25 mouse cellular contexts compared by ENCODE assay signal in the genomic region with DNA sequence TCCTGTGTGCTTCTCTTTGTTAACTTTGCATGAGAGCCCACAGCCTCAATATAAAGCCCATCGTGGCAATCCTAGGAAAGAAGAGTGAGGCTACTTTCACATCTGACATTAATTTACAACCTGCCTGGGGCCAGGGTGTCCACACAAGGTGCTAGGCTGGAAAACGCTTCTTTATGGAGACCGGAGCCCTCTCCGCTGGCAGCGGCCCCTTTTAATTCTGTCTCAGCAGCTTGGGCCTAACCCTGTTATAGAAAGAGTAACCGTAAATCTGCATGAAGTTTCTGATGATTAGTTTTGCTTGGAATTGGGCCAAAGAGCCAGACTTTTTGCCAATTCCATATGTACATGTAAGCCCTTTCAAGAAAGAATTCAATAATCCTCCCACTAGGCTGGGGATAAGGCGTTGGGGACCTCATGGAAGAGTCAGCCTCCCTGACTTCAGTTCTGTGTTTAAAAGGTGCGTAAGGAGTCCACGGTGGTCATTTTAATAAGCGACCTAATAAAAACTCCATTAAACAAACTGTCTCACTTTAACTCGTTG.
DNase-seq lines count a peak whose midpoint lies in the region; ATAC-seq lines count a peak whose summit lies in the region.
"Had no signal": no experiment of that assay in that cellular context is flagged by ENCODE, and none has a peak within 500 bp of the region (broad histone marks: within the 10 kb centered on the region; RNA-seq: fewer than 3 reads in every experiment).

No protein-coding gene starts in this region.

- no peak overlapping the region for H3K9ac ChIP-seq in forebrain, embryonic 12.5 days
- H3K9ac ChIP-seq in forebrain, embryonic 13.5 days: no peak overlapping the region
- no peak overlapping the region for H3K9ac ChIP-seq in embryonic facial prominence, embryonic 12.5 days
- no peak overlapping the region for H3K9ac ChIP-seq in embryonic facial prominence, embryonic 14.5 days (ENCODE audit: low read depth, low read length)
- no peak overlapping the region for H3K9ac ChIP-seq in limb, embryonic 13.5 days
- H3K9ac ChIP-seq: heart, embryonic 15.5 days; liver, embryonic 14.5 days; lung, embryonic 15.5 days; neural tube, embryonic 13.5 days had no signal

- 78% methylated on average over 11 of the region's 11 CpGs for WGBS in forebrain, embryonic 12.5 days
- 76% methylated on average over 11 of the region's 11 CpGs for WGBS in forebrain, embryonic 13.5 days
- WGBS in embryonic facial prominence, embryonic 12.5 days: 47% methylated on average over 11 of the region's 11 CpGs
- 35% methylated on average over 11 of the region's 11 CpGs for WGBS in embryonic facial prominence, embryonic 14.5 days
- WGBS in limb, embryonic 13.5 days: 13% methylated on average over 11 of the region's 11 CpGs

- H3K9me3 ChIP-seq in forebrain, embryonic 12.5 days: 0 out of 2 replicates have a peak, but pooled peaks cover under 1% of the 10 kb centered on the region
- no peaks in the 10 kb centered on the region for H3K9me3 ChIP-seq in forebrain, embryonic 13.5 days (replicated peaks)
- H3K9me3 ChIP-seq in embryonic facial prominence, embryonic 12.5 days: no peaks in the 10 kb centered on the region
- no peaks in the 10 kb centered on the region for H3K9me3 ChIP-seq in embryonic facial prominence, embryonic 14.5 days (ENCODE audit: control insufficient read depth, low read length)
- no peaks in the 10 kb centered on the region for H3K9me3 ChIP-seq in limb, embryonic 13.5 days
- H3K9me3 ChIP-seq: heart, embryonic 10.5 days; heart, embryonic 15.5 days; lung, embryonic 15.5 days; neural tube, embryonic 13.5 days had no signal

- no peak overlapping the region for H3K4me2 ChIP-seq in forebrain, embryonic 12.5 days
- H3K4me2 ChIP-seq in forebrain, embryonic 13.5 days: no peak overlapping the region
- H3K4me2 ChIP-seq in embryonic facial prominence, embryonic 12.5 days (replicated peaks): no peak overlapping the region
- H3K4me2 ChIP-seq in embryonic facial prominence, embryonic 14.5 days (ENCODE audit: low read depth, low read length): no peak overlapping the region
- no peak overlapping the region; the same call in 1 of the 2 replicates for H3K4me2 ChIP-seq in limb, embryonic 13.5 days (replicated peaks)
- H3K4me2 ChIP-seq: heart, embryonic 15.5 days; lung, embryonic 15.5 days; midbrain, embryonic 11.5 days; neural tube, embryonic 13.5 days had no signal

- H3K27ac ChIP-seq in forebrain, embryonic 12.5 days: peak overlapping the region; percentile 21; the same call in 1 of the 2 replicates
- no peak overlapping the region for H3K27ac ChIP-seq in forebrain, embryonic 13.5 days
- H3K27ac ChIP-seq in embryonic facial prominence, embryonic 12.5 days: no peak overlapping the region
- no peak overlapping the region for H3K27ac ChIP-seq in embryonic facial prominence, embryonic 14.5 days (replicated peaks; ENCODE audit: low read depth, low read length)
- H3K27ac ChIP-seq in limb, embryonic 13.5 days: peak overlapping the region; percentile 84
- H3K27ac ChIP-seq: heart, embryonic 10.5 days; heart, embryonic 15.5 days; liver, embryonic 14.5 days; lung, embryonic 15.5 days; neural tube, embryonic 13.5 days; stomach, postnatal 0 days had no signal

- H3K27me3 ChIP-seq in forebrain, embryonic 12.5 days: peaks cover 26% of the 10 kb centered on the region; the same call in 1 of the 2 replicates
- no peaks in the 10 kb centered on the region; the same call in 1 of the 2 replicates for H3K27me3 ChIP-seq in forebrain, embryonic 13.5 days
- H3K27me3 ChIP-seq in embryonic facial prominence, embryonic 12.5 days: no peaks in the 10 kb centered on the region
- no peaks in the 10 kb centered on the region for H3K27me3 ChIP-seq in embryonic facial prominence, embryonic 14.5 days (replicated peaks; ENCODE audit: control insufficient read depth, insufficient read depth, low read length)
- peaks cover 36% of the 10 kb centered on the region for H3K27me3 ChIP-seq in limb, embryonic 13.5 days
- H3K27me3 ChIP-seq: heart, embryonic 15.5 days; lung, embryonic 15.5 days; neural tube, embryonic 13.5 days had no signal

- H3K4me3 ChIP-seq in forebrain, embryonic 12.5 days (replicated peaks): no peak overlapping the region
- H3K4me3 ChIP-seq in forebrain, embryonic 13.5 days: no peak overlapping the region
- H3K4me3 ChIP-seq in embryonic facial prominence, embryonic 12.5 days: no peak overlapping the region
- no peak overlapping the region for H3K4me3 ChIP-seq in embryonic facial prominence, embryonic 14.5 days (ENCODE audit: low read depth, low read length)
- no peak overlapping the region for H3K4me3 ChIP-seq in limb, embryonic 13.5 days
- H3K4me3 ChIP-seq: heart, embryonic 10.5 days; heart, embryonic 15.5 days; lung, embryonic 15.5 days; neural tube, embryonic 13.5 days had no signal

- peaks cover 14% of the 10 kb centered on the region for H3K4me1 ChIP-seq in forebrain, embryonic 12.5 days
- H3K4me1 ChIP-seq in forebrain, embryonic 13.5 days: peaks cover 17% of the 10 kb centered on the region
- H3K4me1 ChIP-seq in embryonic facial prominence, embryonic 12.5 days: peaks cover 7% of the 10 kb centered on the region; the same call in 1 of the 2 replicates
- H3K4me1 ChIP-seq in embryonic facial prominence, embryonic 14.5 days (ENCODE audit: control insufficient read depth, insufficient read depth, low read length): peaks cover 8% of the 10 kb centered on the region; the same call in 1 of the 2 replicates
- peaks cover 59% of the 10 kb centered on the region for H3K4me1 ChIP-seq in limb, embryonic 13.5 days
- H3K4me1 ChIP-seq: heart, embryonic 10.5 days; heart, embryonic 15.5 days had no signal

- DNase-seq in embryonic facial prominence, embryonic 14.5 days (ENCODE audit: low spot score): peak; percentile 86
- DNase-seq in thymus, postnatal 14 days: no peak
- DNase-seq in cerebellum, postnatal 10 days: no peak
- DNase-seq in thymus, postnatal 25 days: no peak
- DNase-seq: adrenal gland, postnatal 25 days; B cell, adult 2 months; cerebellum, adult 18-20 months; cerebellum, postnatal 14 days; kidney, adult 9 months; kidney, postnatal 10 days; layer of hippocampus, adult 9-11 months; liver; right cerebral cortex, postnatal 4 days had no signal

- H3K36me3 ChIP-seq in forebrain, embryonic 12.5 days (replicated peaks): no peaks in the 10 kb centered on the region
- no peaks in the 10 kb centered on the region for H3K36me3 ChIP-seq in forebrain, embryonic 13.5 days (ENCODE audit: poor library complexity, severe bottlenecking)
- H3K36me3 ChIP-seq in embryonic facial prominence, embryonic 12.5 days: no peaks in the 10 kb centered on the region
- no peaks in the 10 kb centered on the region for H3K36me3 ChIP-seq in embryonic facial prominence, embryonic 14.5 days (ENCODE audit: control insufficient read depth, insufficient read depth, low read length)
- H3K36me3 ChIP-seq in limb, embryonic 13.5 days: no peaks in the 10 kb centered on the region
- H3K36me3 ChIP-seq: heart, embryonic 10.5 days; heart, embryonic 15.5 days; lung, embryonic 15.5 days; neural tube, embryonic 13.5 days had no signal

- ATAC-seq in forebrain, embryonic 12.5 days (ENCODE audit: low FRiP score): no peak
- ATAC-seq in forebrain, embryonic 13.5 days: no peak
- ATAC-seq in embryonic facial prominence, embryonic 12.5 days (ENCODE audit: insufficient number of reproducible peaks, insufficient read depth, low FRiP score, low TSS enrichment): peak; percentile 10; the same call in 1 of the 2 replicates
- ATAC-seq in embryonic facial prominence, embryonic 14.5 days (ENCODE audit: low read depth): no peak
- ATAC-seq in limb, embryonic 13.5 days (ENCODE audit: low FRiP score, low read depth): peak; percentile 80
- ATAC-seq: hindbrain, embryonic 16.5 days had no signal

Comparison
In these comparisons a context has a peak if more than half of its experiments do, and no peak if none do; other contexts are left out.
1. ATAC-seq: peak in embryonic facial prominence, embryonic 12.5 days (single experiment) and limb, embryonic 13.5 days (single experiment); none in forebrain, embryonic 12.5 days (single experiment), forebrain, embryonic 13.5 days (single experiment) and embryonic facial prominence, embryonic 14.5 days (single experiment).
2. H3K27ac ChIP-seq: peak in forebrain, embryonic 12.5 days (single experiment) and limb, embryonic 13.5 days (single experiment); none in forebrain, embryonic 13.5 days (single experiment), embryonic facial prominence, embryonic 12.5 days (single experiment) and embryonic facial prominence, embryonic 14.5 days (single experiment).